Mouse (Mus musculus) forebrain, embryonic 14.5 days (tissue): ENCODE results near the gene Mrpl14. TPM values are rescaled to one million over a fixed set of nuclear protein-coding genes. Genes with fewer than 3 reads are reported as not detected.

Experiments
- ATAC-seq: fragments of 200-750 bp; cut with Nextera tagmentation; 2 replicates; pipeline ENCODE4 v1.8.0; 2017; ENCODE audit warnings: mild to moderate bottlenecking, moderate library complexity
- DNase-seq: peaks from one replicate; pipeline ENCODE4 v3.0.0-alpha.2; 2015; ENCODE audit warnings: low spot score
- H3K27ac ChIP-seq: fragments of 300-500 bp; sonication (generic); 2 replicates; pipeline ENCODE4 v1.5.1; 2014; ENCODE audit warnings: low read depth, mild to moderate bottlenecking, control low read depth, low read length, moderate library complexity
- H3K27me3 ChIP-seq: fragments of 300-500 bp; sonication (generic); replicated peaks from 2 replicates; pipeline ENCODE4 v1.6.1; 2014; ENCODE audit warnings: low read length, control low read depth, mixed read lengths; ENCODE audit not compliant: control insufficient read depth, insufficient read depth
- H3K36me3 ChIP-seq: fragments of 300-500 bp; sonication (generic); 2 replicates; pipeline ENCODE4 v1.6.1; 2014; ENCODE audit warnings: low read length, control low read depth; ENCODE audit not compliant: control insufficient read depth, insufficient read depth
- H3K4me1 ChIP-seq: fragments of 300-500 bp; sonication (generic); 2 replicates; pipeline ENCODE4 v1.6.1; 2014; ENCODE audit warnings: antibody characterized with exemption, low read length, control low read depth; ENCODE audit not compliant: control insufficient read depth, insufficient read depth
- H3K4me2 ChIP-seq: fragments of 300-500 bp; sonication (generic); 2 replicates; pipeline ENCODE4 v1.6.1; 2014; ENCODE audit warnings: mild to moderate bottlenecking, control low read depth, low read length
- H3K4me3 ChIP-seq: fragments of 300-500 bp; sonication (generic); 2 replicates; pipeline ENCODE4 v1.5.1; 2014; ENCODE audit warnings: low read depth, low read length, control low read depth
- H3K9ac ChIP-seq: fragments of 300-500 bp; sonication (generic); 2 replicates; pipeline ENCODE4 v1.6.1; 2014; ENCODE audit warnings: mild to moderate bottlenecking, low read length, control low read depth, moderate library complexity
- H3K9me3 ChIP-seq: fragments of 300-500 bp; sonication (generic); replicated peaks from 2 replicates; pipeline ENCODE4 v1.6.1; 2016; ENCODE audit warnings: low read length, control low read depth, mixed read lengths; ENCODE audit not compliant: control insufficient read depth
- WGBS: fragments of 180-500 bp; shearing (Covaris S2); extraction: QIAGEN DNeasy Blood & Tissue Kit; methylation state at CpG from one replicate; pipeline ENCODE4 v1.1.7; 2014; 5-methylcytosine and 5-hydroxymethylcytosine counted together
- polyA plus RNA-seq: library from polyadenylated mRNA; unstranded; fragments of >200 nt; fragmentation: Nextera tagmentation; extraction: Ambion mirVana; gene quantifications from 2 replicates; pipeline ENCODE4 v1.2.1, GENCODE M21; 2014

Mrpl14 gene
- polyA plus RNA-seq, 1 experiment from 2014 or later = 151 TPM

- H3K27me3 ChIP-seq = no peaks in the 10 kb centered on the region
- ATAC-seq = no peak
- no peak overlapping the region for H3K4me3 ChIP-seq
- no peak overlapping the region for H3K27ac ChIP-seq
- no peak overlapping the region for H3K9ac ChIP-seq
- H3K9me3 ChIP-seq = no peaks in the 10 kb centered on the region
- H3K36me3 ChIP-seq = peaks cover 9% of the 10 kb centered on the region; the same call in 1 of the 2 replicates
- no peaks in the 10 kb centered on the region for H3K4me1 ChIP-seq
- DNase-seq = no peak
- no peak overlapping the region for H3K4me2 ChIP-seq
- 71% methylated on average over 7 of the region's 7 CpGs for WGBS
Observed at GRCm38 (mm10) chr17:45703187-45703586, 17.1 kb downstream of the Mrpl14 start.

- DNase-seq (no peak), ATAC-seq (no peak)
- 64% methylated on average over 5 of the region's 5 CpGs for WGBS
- H3K4me2 ChIP-seq = no peak overlapping the region
- no peaks in the 10 kb centered on the region for H3K9me3 ChIP-seq
- H3K27me3 ChIP-seq = no peaks in the 10 kb centered on the region
- no peak overlapping the region for H3K27ac ChIP-seq
- H3K4me1 ChIP-seq = no peaks in the 10 kb centered on the region
- no peak overlapping the region for H3K9ac ChIP-seq
- H3K4me3 ChIP-seq = no peak overlapping the region
- H3K36me3 ChIP-seq = no peaks in the 10 kb centered on the region
Observed at GRCm38 (mm10) chr17:45706796-45707195, 20.7 kb downstream of the Mrpl14 start.

GRCm38 (mm10) chr17:45707376-45707775 is 21.3 kb downstream of the Mrpl14 start:
- no peak for ATAC-seq
- WGBS = 42% methylated on average over 3 of the region's 3 CpGs

DNA sequence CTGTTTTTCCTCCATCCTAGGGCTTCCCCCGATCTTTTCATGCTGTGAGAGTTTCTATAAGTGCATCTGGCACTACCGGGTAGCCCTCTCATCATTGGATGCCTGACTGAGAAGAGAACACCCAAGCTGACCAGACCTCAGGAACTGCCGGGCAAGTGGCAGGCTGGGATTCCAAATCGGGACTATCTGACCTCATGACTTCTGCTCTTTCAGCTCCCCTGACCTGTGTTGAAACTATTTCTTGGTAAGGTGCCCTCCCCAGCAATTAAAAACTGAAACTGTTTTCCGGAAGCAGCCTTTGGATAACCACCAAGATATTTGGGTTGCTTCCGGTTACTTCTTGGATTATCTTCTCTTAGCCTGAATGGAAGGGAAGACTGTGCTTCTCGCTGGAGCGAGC is 22.1 kb downstream of the Mrpl14 start:
- DNase-seq = no peak
- Histone ChIP-seq H3K36me3 (no peaks in the 10 kb centered on the region), H3K27me3 (no peaks in the 10 kb centered on the region), H3K9me3 (no peaks in the 10 kb centered on the region), H3K9ac (no peak overlapping the region), H3K4me2 (no peak overlapping the region), H3K27ac (no peak overlapping the region), H3K4me3 (no peak overlapping the region), H3K4me1 (no peaks in the 10 kb centered on the region)
- no peak for ATAC-seq
- WGBS = 87% methylated on average over 8 of the region's 8 CpGs

More at GRCm38 (mm10) chr17:45707376-45707775, 21.3 kb downstream of the Mrpl14 start:
- Histone ChIP-seq H3K4me1 (no peaks in the 10 kb centered on the region), H3K27me3 (no peaks in the 10 kb centered on the region), H3K36me3 (no peaks in the 10 kb centered on the region), H3K9ac (no peak overlapping the region), H3K9me3 (no peaks in the 10 kb centered on the region), H3K27ac (no peak overlapping the region), H3K4me3 (no peak overlapping the region), H3K4me2 (no peak overlapping the region)
- no peak for DNase-seq

- H3K9me3 ChIP-seq = no peaks in the 10 kb centered on the region
- H3K27me3 ChIP-seq = no peaks in the 10 kb centered on the region
- no peaks in the 10 kb centered on the region for H3K4me1 ChIP-seq
- ATAC-seq (no peak), DNase-seq (no peak)
- no peak overlapping the region for H3K4me2 ChIP-seq
- no peak overlapping the region for H3K27ac ChIP-seq
- H3K4me3 ChIP-seq = no peak overlapping the region
- no peaks in the 10 kb centered on the region for H3K36me3 ChIP-seq
- 55% methylated on average over 3 of the region's 3 CpGs for WGBS
- no peak overlapping the region for H3K9ac ChIP-seq
Observed at GRCm38 (mm10) chr17:45709829-45710228, 23.7 kb downstream of the Mrpl14 start.

DNA sequence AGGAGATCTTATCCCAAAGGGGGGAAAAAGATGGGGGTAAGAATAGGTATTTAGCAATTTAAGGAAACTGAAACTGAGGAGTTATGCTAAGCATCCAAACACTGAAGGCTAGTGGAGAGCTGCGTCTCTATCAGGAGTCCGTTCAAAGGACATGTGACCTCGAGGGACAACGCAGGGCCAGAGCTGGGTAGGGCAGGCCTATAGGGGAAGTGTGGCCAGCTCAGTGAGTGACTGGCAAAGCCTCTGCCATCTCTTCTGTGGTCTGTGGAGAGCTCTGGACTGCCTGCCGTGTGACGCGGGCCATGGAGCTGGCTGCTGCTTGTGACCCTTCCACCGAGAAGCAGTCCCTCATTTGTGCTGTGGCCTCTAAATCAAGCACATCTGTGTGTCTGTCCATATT is 24.3 kb downstream of the Mrpl14 start:
- Histone ChIP-seq H3K4me2 (no peak overlapping the region), H3K4me3 (no peak overlapping the region), H3K27me3 (no peaks in the 10 kb centered on the region), H3K4me1 (no peaks in the 10 kb centered on the region), H3K9ac (no peak overlapping the region), H3K36me3 (no peaks in the 10 kb centered on the region), H3K27ac (no peak overlapping the region), H3K9me3 (no peaks in the 10 kb centered on the region)
- ATAC-seq = no peak
- 82% methylated on average over 8 of the region's 8 CpGs for WGBS
- no peak for DNase-seq

DNA sequence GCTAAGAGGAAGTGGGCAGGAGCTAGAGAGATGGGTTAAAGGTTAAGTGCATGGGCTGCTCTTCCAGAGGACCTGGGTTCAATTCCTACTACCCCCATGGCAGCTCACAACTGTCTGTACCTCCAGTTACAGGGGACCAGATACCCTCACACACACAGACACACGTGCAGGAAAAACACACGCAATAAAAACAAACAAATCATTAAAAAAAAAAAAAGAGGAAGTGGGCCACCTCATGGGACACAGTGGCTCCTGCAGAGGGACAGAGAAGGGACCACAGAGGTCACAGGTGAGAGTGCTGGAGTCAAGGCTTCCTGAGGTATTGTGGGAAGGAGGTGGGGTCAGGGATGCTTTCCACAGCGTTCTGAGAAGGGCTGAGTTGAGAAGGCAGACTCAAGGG is 25.4 kb downstream of the Mrpl14 start:
- no peak overlapping the region for H3K4me2 ChIP-seq
- no peaks in the 10 kb centered on the region for H3K9me3 ChIP-seq
- H3K9ac ChIP-seq = no peak overlapping the region
- ATAC-seq (no peak), DNase-seq (no peak)
- no peak overlapping the region for H3K27ac ChIP-seq
- no peaks in the 10 kb centered on the region for H3K27me3 ChIP-seq
- no peak overlapping the region for H3K4me3 ChIP-seq
- WGBS = 69% methylated on average over 3 of the region's 3 CpGs
- no peaks in the 10 kb centered on the region for H3K4me1 ChIP-seq
- no peaks in the 10 kb centered on the region for H3K36me3 ChIP-seq

- Histone ChIP-seq H3K27ac (no peak overlapping the region), H3K9me3 (no peaks in the 10 kb centered on the region), H3K4me1 (peaks cover 4% of the 10 kb centered on the region; the same call in 1 of the 2 replicates), H3K4me3 (no peak overlapping the region), H3K9ac (no peak overlapping the region), H3K27me3 (no peaks in the 10 kb centered on the region), H3K4me2 (no peak overlapping the region), H3K36me3 (no peaks in the 10 kb centered on the region)
- peak; percentile 46 for ATAC-seq
- DNase-seq = peak; percentile 73
- WGBS = 9% methylated on average over 10 of the region's 10 CpGs
Observed at GRCm38 (mm10) chr17:45718323-45718722, 32.2 kb downstream of the Mrpl14 start.

DNA sequence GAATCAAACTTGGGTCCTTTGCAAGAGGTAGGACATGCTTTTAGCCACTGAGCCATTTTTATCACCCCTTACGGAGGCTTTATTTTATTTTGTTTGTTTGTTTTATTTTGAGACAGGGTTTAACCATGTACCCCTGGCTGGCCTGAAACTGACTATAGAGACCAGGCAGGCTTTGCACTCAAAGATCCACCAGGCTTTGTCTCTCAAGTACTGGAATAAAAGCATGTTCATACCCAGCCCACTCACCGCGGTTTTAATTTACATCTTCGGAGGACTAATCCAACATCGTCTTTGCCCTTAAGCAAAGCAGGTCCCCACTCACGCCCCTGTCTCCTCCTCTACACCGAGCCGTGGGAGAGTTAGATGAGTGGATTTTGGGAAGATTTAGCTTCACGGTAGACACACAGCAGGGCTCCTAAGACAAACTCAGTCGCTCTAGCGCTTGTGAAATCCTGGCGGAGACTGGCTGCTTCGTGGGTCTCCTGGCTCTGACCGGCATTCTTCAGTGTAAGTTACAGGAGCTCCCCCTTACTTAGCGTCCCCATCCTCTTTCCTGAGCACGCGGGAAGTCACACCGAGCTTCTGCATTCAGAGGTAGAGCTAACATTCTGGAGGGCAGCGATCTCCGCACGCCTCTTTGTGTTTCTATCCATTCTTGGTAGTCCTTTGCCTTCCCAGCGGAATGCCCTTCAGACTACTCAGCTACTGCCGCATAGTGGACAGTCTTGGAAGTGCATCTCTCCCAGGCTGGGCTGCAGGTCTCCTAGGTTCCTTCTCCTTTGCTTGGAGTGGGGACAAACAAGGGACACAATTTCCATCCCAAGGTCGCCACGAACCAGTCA is 37.8 kb downstream of the Mrpl14 start:
- ATAC-seq (peak; percentile 81), DNase-seq (peak; percentile 96)
- Histone ChIP-seq H3K4me1 (peaks cover 4% of the 10 kb centered on the region; the same call in 1 of the 2 replicates), H3K36me3 (no peaks in the 10 kb centered on the region), H3K27ac (peak overlapping the region; percentile 81), H3K4me3 (peak overlapping the region; percentile 46), H3K9me3 (no peaks in the 10 kb centered on the region), H3K27me3 (no peaks in the 10 kb centered on the region), H3K4me2 (peak overlapping the region; percentile 66), H3K9ac (peak overlapping the region; percentile 86)
- 4% methylated on average over 25 of the region's 25 CpGs for WGBS
